In genomic region chr13:29203856-29204255, GRCm38 (mm10) we compare ENCODE assay signal across 25 mouse cellular contexts.
A peak's percentile ranks its signal among the peaks of the same experiment; 100 is the strongest.
DNase-seq lines count a peak whose midpoint lies in the region; ATAC-seq and TF ChIP-seq lines count a peak whose summit lies in the region.
"Had no signal": no experiment of that assay in that cellular context is flagged by ENCODE, and none has a peak within 500 bp of the region (broad histone marks: within the 10 kb centered on the region; RNA-seq: fewer than 3 reads in every experiment).

No protein-coding gene starts in this region.

- no peaks in the 10 kb centered on the region for H3K27me3 ChIP-seq in forebrain, embryonic 11.5 days (ENCODE audit: control insufficient read depth, insufficient read depth, low read length)
- no peaks in the 10 kb centered on the region for H3K27me3 ChIP-seq in forebrain, postnatal 0 days (ENCODE audit: insufficient read depth, low read length)
- no peaks in the 10 kb centered on the region for H3K27me3 ChIP-seq in heart, embryonic 10.5 days (ENCODE audit: insufficient read depth, poor library complexity, severe bottlenecking)
- no peaks in the 10 kb centered on the region for H3K27me3 ChIP-seq in heart, postnatal 0 days (ENCODE audit: control insufficient read depth, insufficient read depth, low read length)
- H3K27me3 ChIP-seq: CH12.LX; embryonic facial prominence, embryonic 12.5 days; forebrain, embryonic 12.5 days; Patski had no signal

- no peaks in the 10 kb centered on the region for H3K36me3 ChIP-seq in forebrain, embryonic 11.5 days (ENCODE audit: control insufficient read depth, insufficient read depth, low read length)
- H3K36me3 ChIP-seq in forebrain, postnatal 0 days (ENCODE audit: insufficient read depth), result no peaks in the 10 kb centered on the region
- H3K36me3 ChIP-seq in heart, embryonic 10.5 days, result no peaks in the 10 kb centered on the region
- H3K36me3 ChIP-seq in heart, postnatal 0 days (replicated peaks; ENCODE audit: control insufficient read depth, insufficient read depth, low read length), result no peaks in the 10 kb centered on the region
- H3K36me3 ChIP-seq: embryonic facial prominence, embryonic 10.5 days; embryonic facial prominence, embryonic 12.5 days; forebrain, embryonic 12.5 days; G1E had no signal

- H3K4me1 ChIP-seq in forebrain, embryonic 11.5 days (replicated peaks; ENCODE audit: control insufficient read depth, insufficient read depth, low read length), result no peaks in the 10 kb centered on the region
- no peaks in the 10 kb centered on the region for H3K4me1 ChIP-seq in forebrain, postnatal 0 days (ENCODE audit: insufficient read depth)
- H3K4me1 ChIP-seq in heart, embryonic 10.5 days, result peaks cover 18% of the 10 kb centered on the region
- H3K4me1 ChIP-seq in heart, postnatal 0 days (ENCODE audit: control insufficient read depth, insufficient read depth), result peaks cover 27% of the 10 kb centered on the region

- peak; percentile 4 for DNase-seq in forebrain, embryonic 11.5 days (ENCODE audit: low spot score)
- DNase-seq in forebrain, postnatal 0 days, result no peak
- DNase-seq in heart, embryonic 10.5 days (ENCODE audit: low spot score), result peak; percentile 38
- DNase-seq in heart, postnatal 14 days, result no peak
- no peak for DNase-seq in heart, postnatal 0 days (ENCODE audit: low spot score)
- DNase-seq in heart, postnatal 10 days, result no peak
- peak; percentile 13 for DNase-seq in skeletal muscle tissue, adult 2 months (ENCODE audit: low read depth, low spot score)
- DNase-seq: adrenal gland, adult 8-10 months; adrenal gland, postnatal 14 days; adrenal gland, postnatal 36 days; B cell, adult 2 months; cerebellum, adult 11-12 months; cerebellum, adult 2 months; cerebellum, adult 9-10 months; cerebellum, postnatal 10 days; cerebellum, postnatal 25 days had no signal

- intact Hi-C loops in heart, postnatal 14 days (cut with DNase I), result no loop called here
- intact Hi-C loops in heart, postnatal 10 days (cut with DNase I), result loop anchor here (2.0 to 10.0 kb wide), 4 partner anchors 245 to 787 kb away; no protein-coding TSS in a partner anchor

- H3K27ac ChIP-seq in forebrain, embryonic 11.5 days (ENCODE audit: low read depth, low read length), result no peak overlapping the region
- H3K27ac ChIP-seq in forebrain, postnatal 0 days (ENCODE audit: low read depth, low read length), result no peak overlapping the region
- no peak overlapping the region for H3K27ac ChIP-seq in heart, embryonic 10.5 days
- H3K27ac ChIP-seq in heart, postnatal 0 days (ENCODE audit: low read depth), result peak overlapping the region; percentile 92
- H3K27ac ChIP-seq: embryonic facial prominence, embryonic 10.5 days; embryonic facial prominence, embryonic 12.5 days; forebrain, embryonic 12.5 days had no signal

- no peaks in the 10 kb centered on the region for H3K9me3 ChIP-seq in forebrain, embryonic 11.5 days (ENCODE audit: control insufficient read depth, low read length)
- no peaks in the 10 kb centered on the region for H3K9me3 ChIP-seq in forebrain, postnatal 0 days (ENCODE audit: low read length)
- H3K9me3 ChIP-seq in heart, embryonic 10.5 days, result no peaks in the 10 kb centered on the region
- no peaks in the 10 kb centered on the region for H3K9me3 ChIP-seq in heart, postnatal 0 days (replicated peaks; ENCODE audit: control insufficient read depth, low read length)
- H3K9me3 ChIP-seq: embryonic facial prominence, embryonic 10.5 days; G1E had no signal

- TF ChIP-seq CTCF in forebrain, postnatal 0 days (IDR thresholded peaks at IDR 0.05; ENCODE audit: low read depth), result no peak
- TF ChIP-seq CTCF in heart, postnatal 0 days (IDR thresholded peaks at IDR 0.05; ENCODE audit: low read depth), result no peak

- H3K4me2 ChIP-seq in forebrain, embryonic 11.5 days (ENCODE audit: low read depth, low read length, severe bottlenecking), result no peak overlapping the region
- H3K4me2 ChIP-seq in forebrain, postnatal 0 days (ENCODE audit: low read depth), result no peak overlapping the region
- no peak overlapping the region for H3K4me2 ChIP-seq in heart, postnatal 0 days (ENCODE audit: low read depth, low read length)
- H3K4me2 ChIP-seq: embryonic facial prominence, embryonic 12.5 days; forebrain, embryonic 12.5 days had no signal

- 0 out of 2 replicates have a peak, but pooled peaks have one; percentile 28 for TF ChIP-seq EP300 in heart, postnatal 0 days (IDR thresholded peaks at IDR 0.05; ENCODE audit: low read depth)

- no peak overlapping the region for H3K4me3 ChIP-seq in forebrain, embryonic 11.5 days (ENCODE audit: low read depth, low read length)
- no peak overlapping the region for H3K4me3 ChIP-seq in forebrain, postnatal 0 days (ENCODE audit: low read depth, low read length)
- H3K4me3 ChIP-seq in heart, embryonic 10.5 days, result no peak overlapping the region
- no peak overlapping the region for H3K4me3 ChIP-seq in heart, postnatal 0 days (ENCODE audit: low read depth, low read length)
- H3K4me3 ChIP-seq: embryonic facial prominence, embryonic 10.5 days; embryonic facial prominence, embryonic 12.5 days; forebrain, embryonic 12.5 days had no signal

- 79% methylated on average over 5 of the region's 5 CpGs for WGBS in forebrain, embryonic 11.5 days
- 82% methylated on average over 5 of the region's 5 CpGs for WGBS in forebrain, postnatal 0 days
- WGBS in heart, embryonic 10.5 days, result 88% methylated on average over 5 of the region's 5 CpGs
- 84% methylated on average over 5 of the region's 5 CpGs for WGBS in heart, postnatal 0 days

- no peak overlapping the region for H3K9ac ChIP-seq in forebrain, embryonic 11.5 days (ENCODE audit: low read length)
- no peak overlapping the region for H3K9ac ChIP-seq in forebrain, postnatal 0 days
- no peak overlapping the region for H3K9ac ChIP-seq in heart, postnatal 0 days (replicated peaks; ENCODE audit: low read depth, low read length)
- H3K9ac ChIP-seq: embryonic facial prominence, embryonic 12.5 days; forebrain, embryonic 12.5 days had no signal

- no peak for ATAC-seq in forebrain, embryonic 11.5 days (replicated peaks; ENCODE audit: low FRiP score)
- no peak for ATAC-seq in forebrain, postnatal 0 days
- no peak for ATAC-seq in heart, postnatal 0 days (ENCODE audit: insufficient read depth, low read depth)
- ATAC-seq: activated CD4-positive, CD25-positive, alpha-beta regulatory T cell, adult 4 months; CD4-positive, CD25-positive, alpha-beta regulatory T cell, adult 4 months; forebrain, embryonic 14.5 days; Patski had no signal

Comparison
In these comparisons a context has a peak if more than half of its experiments do, and no peak if none do; other contexts are left out.
1. DNase-seq: peak in forebrain, embryonic 11.5 days (single experiment), heart, embryonic 10.5 days (single experiment) and skeletal muscle tissue, adult 2 months (single experiment); none in forebrain, postnatal 0 days (single experiment), heart, postnatal 14 days (0 of 2), heart, postnatal 0 days (single experiment) and heart, postnatal 10 days (0 of 2).